Mouse (Mus musculus) mammary gland, adult 2 months (tissue): ENCODE results near the gene B3galnt2. TPM values are rescaled to one million over a fixed set of nuclear protein-coding genes. Genes with fewer than 3 reads are reported as not detected.

Source experiments
- polyA plus RNA-seq: library from polyadenylated mRNA; depleted of rRNA; stranded (reverse); fragments of >200 nt; gene quantifications from 2 replicates; pipeline ENCODE4 v1.2.3, GENCODE M21; 2012; ENCODE audit warnings: low replicate concordance; rRNA removed

B3galnt2 gene
- polyA plus RNA-seq: 23.4 and 57.6 TPM in 2 replicates

GRCm38 (mm10) chr13:13953874-13954832 lies at the start of gene B3galnt2:
Gene B3galnt2, plus strand, starts transcription at chr13:13954469.

DNA sequence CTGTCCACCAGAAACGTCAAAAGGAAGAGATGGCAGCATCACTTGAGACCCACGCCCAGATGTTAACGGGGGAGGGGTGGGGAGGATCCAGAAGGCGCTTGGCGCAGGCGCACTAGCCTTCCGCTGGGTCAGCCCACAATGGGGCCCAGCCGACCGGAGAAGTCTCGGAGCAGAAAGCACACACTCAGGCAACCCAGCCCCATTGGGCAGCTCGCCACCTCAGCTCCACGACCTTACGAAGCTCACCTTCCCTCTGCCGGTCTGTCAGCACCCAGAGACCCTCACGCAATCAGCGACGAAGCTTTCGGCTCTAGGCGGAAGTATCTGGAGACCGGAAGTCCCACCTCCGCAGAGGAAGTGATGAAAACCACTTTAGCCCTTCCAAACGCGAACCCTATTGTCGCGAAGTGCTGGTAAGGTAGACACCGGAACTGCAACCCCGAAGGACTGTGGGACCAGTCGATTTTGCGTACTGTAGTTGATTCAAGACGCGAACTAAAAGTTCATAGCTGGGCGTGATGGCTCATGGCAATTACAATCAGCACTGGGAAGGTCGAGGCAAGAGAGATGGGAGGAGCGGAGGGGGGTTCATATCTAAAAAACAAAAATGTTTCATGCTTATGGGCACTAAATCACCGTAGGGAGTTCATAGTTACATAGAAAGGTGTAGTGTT lies 85.2 kb downstream of the B3galnt2 start, which contains the start of gene Tbce:
Gene Tbce (minus strand): TSS at position 347 of the 674 bp plus-strand sequence.

Other genes starting within 250 kb of the B3galnt2 start
- gene Gng4, start 170.4 kb upstream of the B3galnt2 start, polyA plus RNA-seq: 0.37 and 0.52 TPM in 2 replicates
- 12.9 and 32.0 TPM in 2 replicates for gene Tbce, start 85.2 kb downstream of the B3galnt2 start, polyA plus RNA-seq
- gene Arid4b, start 108.8 kb downstream of the B3galnt2 start, polyA plus RNA-seq: 5.0 and 5.8 TPM in 2 replicates
- gene Ggps1, start 109.0 kb downstream of the B3galnt2 start, polyA plus RNA-seq: 7.8 and 16.8 TPM in 2 replicates